Mouse (Mus musculus): ENCODE measurements around the gene Olfr221.
A peak's percentile ranks its signal among the peaks of the same experiment; 100 is the strongest.

GRCm38 (mm10) chr14:52019590-52020340 lies 22.5 kb downstream of the Olfr221 start:
- peak; percentile 33 for TF ChIP-seq POLR2A (IDR thresholded peaks at IDR 0.05; ENCODE audit: low read depth, low read length)
- peak; percentile 57; the same call in 1 of the 2 replicates for TF ChIP-seq CTCF (IDR thresholded peaks at IDR 0.05; ENCODE audit: extremely low read depth, insufficient read depth, insufficient read length, insufficient replicate concordance)

Data from spleen, adult 2 months (tissue).